Mouse (Mus musculus): ENCODE results near the gene Pbld1. TPM values are rescaled to one million over a fixed set of nuclear protein-coding genes. Genes with fewer than 3 reads are reported as not detected.

Gene Pbld1
- polyA plus RNA-seq, 1 experiment from 2014 or later: 0.99 TPM

GRCm38 (mm10) chr10:63113027-63113604 lies 53.2 kb downstream of the Pbld1 start:
- no peak overlapping the region for H3K27ac ChIP-seq (replicated peaks)
- no peak overlapping the region for H3K4me3 ChIP-seq
- no peaks in the 10 kb centered on the region for H3K9me3 ChIP-seq
- H3K9ac ChIP-seq: no peak overlapping the region
- H3K27me3 ChIP-seq: no peaks in the 10 kb centered on the region
- ATAC-seq (ENCODE audit: low read depth): no peak
- 55% methylated on average over 5 of the region's 5 CpGs for WGBS
- H3K4me1 ChIP-seq (replicated peaks): no peaks in the 10 kb centered on the region
- no peak overlapping the region for H3K4me2 ChIP-seq
- no peaks in the 10 kb centered on the region for H3K36me3 ChIP-seq

DNA sequence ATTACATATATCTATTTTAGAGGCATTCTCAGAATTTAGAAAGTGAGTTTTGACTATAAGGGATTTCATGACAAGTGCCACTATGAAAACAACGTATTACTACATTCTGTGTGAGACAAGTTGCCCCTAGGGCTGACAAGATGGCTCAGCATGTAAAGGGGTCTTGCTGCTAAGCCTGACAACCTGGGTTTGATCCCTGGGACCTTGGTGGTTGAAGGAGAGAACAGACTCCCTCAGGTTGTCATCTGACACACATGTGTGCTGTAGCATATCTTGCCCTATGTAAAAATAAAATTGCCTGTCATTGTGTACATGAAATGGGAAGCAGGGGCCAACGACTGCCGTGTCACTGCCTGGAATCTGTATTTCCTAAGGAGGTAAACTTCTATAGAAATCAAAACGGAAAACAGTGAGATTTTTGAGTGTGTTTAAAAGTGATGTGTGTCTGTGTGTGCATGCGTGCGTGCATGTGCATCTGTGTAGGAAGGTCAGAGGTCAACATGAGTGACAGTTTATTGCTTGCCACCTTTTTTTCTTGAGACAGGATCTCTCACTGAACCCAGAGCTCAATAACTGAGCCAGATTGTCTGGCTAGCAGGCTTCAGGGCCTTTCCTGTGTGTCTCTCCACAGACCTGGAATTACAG lies 53.9 kb downstream of the Pbld1 start:
- 88% methylated on average over 6 of the region's 6 CpGs for WGBS
- no peaks in the 10 kb centered on the region for H3K4me1 ChIP-seq (replicated peaks)
- no peaks in the 10 kb centered on the region for H3K27me3 ChIP-seq
- no peak overlapping the region for H3K9ac ChIP-seq
- H3K4me2 ChIP-seq: no peak overlapping the region
- H3K9me3 ChIP-seq: no peaks in the 10 kb centered on the region
- no peak for ATAC-seq (ENCODE audit: low read depth)
- H3K27ac ChIP-seq (replicated peaks): no peak overlapping the region
- H3K36me3 ChIP-seq: no peaks in the 10 kb centered on the region
- no peak overlapping the region for H3K4me3 ChIP-seq

GRCm38 (mm10) chr10:63115881-63116280 lies 55.9 kb downstream of the Pbld1 start:
- no peak overlapping the region for H3K4me2 ChIP-seq
- no peaks in the 10 kb centered on the region for H3K4me1 ChIP-seq (replicated peaks)
- WGBS: 85% methylated on average over 15 of the region's 15 CpGs
- H3K27ac ChIP-seq (replicated peaks): no peak overlapping the region
- H3K27me3 ChIP-seq: no peaks in the 10 kb centered on the region
- H3K9ac ChIP-seq: no peak overlapping the region
- ATAC-seq (ENCODE audit: low read depth): no peak
- H3K36me3 ChIP-seq: no peaks in the 10 kb centered on the region
- H3K4me3 ChIP-seq: no peak overlapping the region
- H3K9me3 ChIP-seq: no peaks in the 10 kb centered on the region

- Histone ChIP-seq H3K4me1 (replicated peaks) (no peaks in the 10 kb centered on the region), H3K36me3 (no peaks in the 10 kb centered on the region), H3K9ac (no peak overlapping the region), H3K4me3 (no peak overlapping the region), H3K27me3 (no peaks in the 10 kb centered on the region), H3K9me3 (no peaks in the 10 kb centered on the region), H3K27ac (replicated peaks) (no peak overlapping the region), H3K4me2 (no peak overlapping the region)
- WGBS: 93% methylated on average over 9 of the region's 9 CpGs
- ATAC-seq (ENCODE audit: low read depth): no peak
Observed at GRCm38 (mm10) chr10:63116376-63116775, 56.4 kb downstream of the Pbld1 start.

DNA sequence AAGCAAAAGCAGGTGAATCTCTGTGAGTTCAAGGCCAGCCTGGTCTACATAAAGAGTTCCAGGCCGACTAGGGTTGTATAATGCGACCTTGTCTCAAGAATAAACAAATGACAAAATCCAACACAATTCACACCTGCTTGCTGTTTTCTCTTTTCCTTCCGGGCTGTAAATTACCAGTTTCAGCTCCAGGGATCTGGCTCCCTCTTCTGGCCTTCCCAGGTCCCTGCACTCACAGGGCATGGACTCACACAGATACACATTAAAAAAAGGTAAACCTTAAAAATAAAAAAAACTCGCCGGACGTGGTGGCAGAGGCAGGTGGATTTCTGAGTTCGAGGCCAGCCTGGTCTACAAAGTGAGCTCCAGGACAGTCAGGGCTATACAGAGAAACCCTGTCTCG lies 57.6 kb downstream of the Pbld1 start:
- no peaks in the 10 kb centered on the region for H3K9me3 ChIP-seq
- H3K4me3 ChIP-seq: no peak overlapping the region
- H3K36me3 ChIP-seq: no peaks in the 10 kb centered on the region
- no peaks in the 10 kb centered on the region for H3K27me3 ChIP-seq
- WGBS: 95% methylated on average over 8 of the region's 8 CpGs
- H3K4me1 ChIP-seq (replicated peaks): no peaks in the 10 kb centered on the region
- ATAC-seq (ENCODE audit: low read depth): no peak
- no peak overlapping the region for H3K4me2 ChIP-seq
- no peak overlapping the region for H3K27ac ChIP-seq (replicated peaks)
- H3K9ac ChIP-seq: no peak overlapping the region

DNA sequence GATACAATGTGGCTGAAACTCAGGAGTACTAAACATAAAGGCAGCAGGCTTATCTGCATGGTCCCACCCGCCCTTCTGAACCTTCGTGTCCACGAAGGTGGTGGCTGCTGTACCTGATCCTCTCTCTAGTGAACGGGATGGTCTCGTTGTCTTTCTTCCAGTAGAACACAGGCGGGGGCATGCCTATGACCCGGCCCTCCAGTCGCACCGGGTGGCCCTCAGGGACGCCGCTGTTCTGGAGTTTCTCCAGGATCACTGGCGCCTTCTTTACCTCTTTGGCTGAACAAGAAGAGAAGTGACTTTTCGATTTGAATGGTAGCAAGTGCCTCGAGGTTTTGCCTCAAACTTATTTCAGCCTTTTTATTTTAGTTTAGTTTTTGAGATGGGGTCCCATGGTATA lies 60.0 kb downstream of the Pbld1 start:
- H3K9ac ChIP-seq: no peak overlapping the region
- WGBS: 84% methylated on average over 14 of the region's 14 CpGs

GRCm38 (mm10) chr10:63121961-63122360 lies 62.0 kb downstream of the Pbld1 start:
- Histone ChIP-seq H3K4me3 (no peak overlapping the region), H3K27ac (replicated peaks) (no peak overlapping the region), H3K27me3 (no peaks in the 10 kb centered on the region), H3K36me3 (no peaks in the 10 kb centered on the region), H3K4me2 (no peak overlapping the region), H3K9me3 (no peaks in the 10 kb centered on the region), H3K4me1 (replicated peaks) (no peaks in the 10 kb centered on the region), H3K9ac (no peak overlapping the region)
- 87% methylated on average over 14 of the region's 14 CpGs for WGBS
- no peak for ATAC-seq (ENCODE audit: low read depth)

More for the DNA sequence above, 60.0 kb downstream of the Pbld1 start:
- Histone ChIP-seq H3K27me3 (no peaks in the 10 kb centered on the region), H3K27ac (replicated peaks) (no peak overlapping the region), H3K4me1 (replicated peaks) (no peaks in the 10 kb centered on the region), H3K4me2 (no peak overlapping the region), H3K4me3 (no peak overlapping the region), H3K36me3 (no peaks in the 10 kb centered on the region), H3K9me3 (no peaks in the 10 kb centered on the region)
- ATAC-seq (ENCODE audit: low read depth): no peak

GRCm38 (mm10) chr10:63122516-63122915 lies 62.6 kb downstream of the Pbld1 start:
- H3K4me1 ChIP-seq (replicated peaks): no peaks in the 10 kb centered on the region
- no peaks in the 10 kb centered on the region for H3K9me3 ChIP-seq
- no peak overlapping the region for H3K27ac ChIP-seq (replicated peaks)
- no peaks in the 10 kb centered on the region for H3K27me3 ChIP-seq
- no peak overlapping the region for H3K9ac ChIP-seq
- H3K36me3 ChIP-seq: no peaks in the 10 kb centered on the region
- no peak overlapping the region for H3K4me3 ChIP-seq
- ATAC-seq (ENCODE audit: low read depth): peak; percentile 84; the same call in 1 of the 2 replicates
- WGBS: 32% methylated on average over 8 of the region's 8 CpGs
- peak overlapping the region; percentile 17; the same call in 1 of the 2 replicates for H3K4me2 ChIP-seq

DNA sequence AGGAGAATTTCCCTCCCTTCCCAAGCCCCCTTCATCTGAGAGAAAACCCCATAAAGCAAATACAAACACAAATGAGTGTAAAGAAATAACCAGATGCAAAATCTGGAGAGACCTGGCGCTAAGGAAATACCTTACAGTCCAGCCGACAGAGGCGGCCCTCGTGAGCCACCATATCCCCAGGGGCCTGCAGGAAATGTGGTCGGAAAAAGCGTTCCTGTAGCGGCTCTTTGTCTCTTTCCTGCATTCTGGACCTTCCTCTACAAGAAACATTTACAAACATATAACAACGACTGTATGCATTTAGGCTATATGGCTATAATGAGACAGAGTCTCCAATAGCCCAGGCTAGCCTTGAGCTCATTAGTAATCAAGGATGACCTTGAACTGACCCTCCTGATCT lies 63.2 kb downstream of the Pbld1 start:
- no peak for ATAC-seq (ENCODE audit: low read depth)
- no peaks in the 10 kb centered on the region for H3K36me3 ChIP-seq
- H3K27ac ChIP-seq (replicated peaks): no peak overlapping the region
- no peaks in the 10 kb centered on the region for H3K9me3 ChIP-seq
- H3K4me1 ChIP-seq (replicated peaks): no peaks in the 10 kb centered on the region
- 85% methylated on average over 8 of the region's 8 CpGs for WGBS
- no peak overlapping the region for H3K4me3 ChIP-seq
- no peak overlapping the region for H3K4me2 ChIP-seq
- H3K27me3 ChIP-seq: no peaks in the 10 kb centered on the region
- H3K9ac ChIP-seq: no peak overlapping the region

DNA sequence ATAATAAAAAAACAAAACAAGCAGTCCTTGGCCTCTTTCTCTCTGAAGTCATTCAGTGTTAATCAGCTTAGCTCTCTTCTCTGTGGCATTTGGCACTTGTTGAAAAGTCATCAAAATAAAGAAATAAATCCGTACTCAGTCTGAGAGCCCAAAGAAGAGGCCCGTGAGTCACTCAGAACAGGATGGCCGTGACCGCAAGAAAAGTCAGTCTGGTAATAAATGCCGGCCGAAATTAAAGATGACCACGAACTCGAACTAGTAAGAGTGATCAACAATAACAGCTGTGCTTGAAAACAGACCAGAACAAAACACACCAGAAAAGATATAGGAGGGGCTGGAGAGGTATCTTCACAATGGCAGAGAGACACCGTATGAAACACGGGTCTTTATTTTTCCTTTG lies 64.1 kb downstream of the Pbld1 start:
- Histone ChIP-seq H3K4me3 (no peak overlapping the region), H3K9ac (no peak overlapping the region), H3K4me2 (no peak overlapping the region), H3K27me3 (no peaks in the 10 kb centered on the region), H3K36me3 (no peaks in the 10 kb centered on the region), H3K4me1 (replicated peaks) (no peaks in the 10 kb centered on the region), H3K27ac (replicated peaks) (no peak overlapping the region), H3K9me3 (no peaks in the 10 kb centered on the region)
- ATAC-seq (ENCODE audit: low read depth): no peak
- WGBS: 92% methylated on average over 10 of the region's 10 CpGs

DNA sequence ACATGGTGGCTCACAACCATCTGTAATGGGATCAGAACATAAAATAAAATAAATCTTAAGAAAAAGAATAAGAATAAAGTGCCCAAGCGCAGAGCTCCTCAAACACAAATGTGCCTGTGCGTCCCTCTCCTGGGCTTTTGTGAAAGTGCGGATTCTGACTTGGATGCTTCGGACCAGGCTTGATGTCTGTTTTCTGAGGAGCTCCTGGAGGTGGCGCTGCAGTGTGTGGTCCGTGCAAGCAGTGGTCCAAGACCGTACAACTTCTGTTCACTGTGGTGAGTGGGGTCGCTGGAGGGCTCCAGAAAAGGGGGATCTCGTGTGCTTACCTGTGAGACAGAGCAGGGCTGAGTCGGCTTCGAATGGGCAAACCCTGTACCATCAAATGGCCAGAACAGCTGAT lies 65.4 kb downstream of the Pbld1 start:
- no peak for ATAC-seq (ENCODE audit: low read depth)
- H3K9ac ChIP-seq: no peak overlapping the region
- H3K4me3 ChIP-seq: no peak overlapping the region
- WGBS: 38% methylated on average over 11 of the region's 11 CpGs
- H3K4me1 ChIP-seq (replicated peaks): no peaks in the 10 kb centered on the region
- H3K27ac ChIP-seq (replicated peaks): no peak overlapping the region
- no peaks in the 10 kb centered on the region for H3K9me3 ChIP-seq
- no peaks in the 10 kb centered on the region for H3K27me3 ChIP-seq
- no peak overlapping the region for H3K4me2 ChIP-seq
- no peaks in the 10 kb centered on the region for H3K36me3 ChIP-seq

DNA sequence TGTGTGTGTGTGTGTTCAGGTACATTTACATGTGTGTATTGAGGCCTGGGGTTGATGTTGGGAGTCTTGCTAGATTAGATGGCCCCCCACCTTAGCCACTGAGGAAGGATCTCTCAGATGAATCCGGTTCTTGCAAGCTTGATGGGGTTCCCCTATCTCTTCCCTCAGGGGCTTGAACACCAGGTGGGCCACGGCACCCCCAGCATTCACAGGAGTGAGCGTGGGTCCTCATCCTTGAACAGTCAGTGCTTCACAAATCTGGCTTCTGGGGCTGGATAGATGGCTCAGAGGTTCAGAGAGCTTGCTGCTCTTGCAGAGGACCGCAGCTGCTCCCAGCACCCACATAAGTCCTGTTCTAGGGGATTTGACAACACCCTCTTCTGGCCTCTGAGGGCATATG lies 66.2 kb downstream of the Pbld1 start:
- H3K9me3 ChIP-seq: no peaks in the 10 kb centered on the region
- H3K27ac ChIP-seq (replicated peaks): no peak overlapping the region
- WGBS: 85% methylated on average over 4 of the region's 4 CpGs
- no peak overlapping the region for H3K4me2 ChIP-seq
- H3K4me1 ChIP-seq (replicated peaks): no peaks in the 10 kb centered on the region
- no peak for ATAC-seq (ENCODE audit: low read depth)
- no peaks in the 10 kb centered on the region for H3K36me3 ChIP-seq
- H3K9ac ChIP-seq: no peak overlapping the region
- H3K27me3 ChIP-seq: no peaks in the 10 kb centered on the region
- no peak overlapping the region for H3K4me3 ChIP-seq

DNA sequence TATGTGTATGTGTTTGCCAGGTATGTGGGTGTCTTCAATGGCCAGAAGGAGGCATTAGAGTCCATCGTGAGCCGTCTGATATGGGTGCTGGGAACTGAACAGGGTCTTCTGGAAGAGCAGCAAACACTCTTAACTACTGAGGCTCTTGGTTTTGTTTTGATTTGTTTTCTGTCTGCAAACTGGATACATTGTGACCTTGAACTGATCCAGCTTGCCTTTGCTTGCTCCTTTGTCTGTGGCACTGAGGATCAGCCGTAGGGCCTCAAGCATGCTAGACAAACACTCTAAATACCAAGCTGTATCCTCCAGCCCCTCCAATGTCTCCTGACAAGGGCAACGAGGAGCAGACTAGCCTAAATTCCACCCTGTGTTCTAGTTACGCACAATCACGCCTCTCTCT lies 67.2 kb downstream of the Pbld1 start:
- Histone ChIP-seq H3K9ac (no peak overlapping the region), H3K9me3 (no peaks in the 10 kb centered on the region), H3K4me2 (no peak overlapping the region), H3K27ac (replicated peaks) (no peak overlapping the region), H3K4me3 (no peak overlapping the region), H3K27me3 (no peaks in the 10 kb centered on the region), H3K36me3 (no peaks in the 10 kb centered on the region), H3K4me1 (replicated peaks) (no peaks in the 10 kb centered on the region)
- WGBS: 89% methylated on average over 6 of the region's 6 CpGs
- no peak for ATAC-seq (ENCODE audit: low read depth)

Data from neural tube, embryonic 13.5 days (tissue).